Mouse (Mus musculus): ENCODE results near the gene Tmem95. TPM values are rescaled to one million over a fixed set of nuclear protein-coding genes. Genes with fewer than 3 reads are reported as not detected.

Gene Tmem95
- polyA plus RNA-seq, 1 experiment from 2014 or later, result not detected

GRCm38 (mm10) chr11:69853994-69854393 is 23.8 kb downstream of the Tmem95 start:
- Histone ChIP-seq H3K4me1 (ENCODE audit: insufficient read depth, low read length) (peaks cover 4% of the 10 kb centered on the region; the same call in 1 of the 2 replicates), H3K4me2 (replicated peaks; ENCODE audit: low read depth, low read length) (no peak overlapping the region), H3K36me3 (ENCODE audit: insufficient read depth, low read length) (peaks cover 33% of the 10 kb centered on the region), H3K4me3 (ENCODE audit: low read length) (no peak overlapping the region), H3K27me3 (ENCODE audit: insufficient read depth, low read length) (peaks cover 15% of the 10 kb centered on the region), H3K9ac (replicated peaks; ENCODE audit: low read length) (no peak overlapping the region), H3K27ac (ENCODE audit: low read length) (no peak overlapping the region), H3K9me3 (ENCODE audit: low read length) (no peaks in the 10 kb centered on the region)
- 61% methylated on average over 7 of the region's 7 CpGs for WGBS
- no peak for ATAC-seq (ENCODE audit: low FRiP score, low TSS enrichment)

GRCm38 (mm10) chr11:69850754-69851153 is 27.1 kb downstream of the Tmem95 start:
- Histone ChIP-seq H3K27ac (ENCODE audit: low read length) (no peak overlapping the region), H3K9me3 (ENCODE audit: low read length) (no peaks in the 10 kb centered on the region), H3K4me2 (replicated peaks; ENCODE audit: low read depth, low read length) (no peak overlapping the region), H3K9ac (replicated peaks; ENCODE audit: low read length) (no peak overlapping the region), H3K36me3 (ENCODE audit: insufficient read depth, low read length) (peaks cover 42% of the 10 kb centered on the region), H3K4me1 (ENCODE audit: insufficient read depth, low read length) (peaks cover 17% of the 10 kb centered on the region), H3K4me3 (ENCODE audit: low read length) (no peak overlapping the region), H3K27me3 (ENCODE audit: insufficient read depth, low read length) (no peaks in the 10 kb centered on the region)
- 77% methylated on average over 8 of the region's 8 CpGs for WGBS
- ATAC-seq (ENCODE audit: low FRiP score, low TSS enrichment), result no peak

GRCm38 (mm10) chr11:69849884-69850283 is 27.9 kb downstream of the Tmem95 start:
- no peak overlapping the region for H3K9ac ChIP-seq (replicated peaks; ENCODE audit: low read length)
- H3K36me3 ChIP-seq (ENCODE audit: insufficient read depth, low read length), result peaks cover 42% of the 10 kb centered on the region
- no peaks in the 10 kb centered on the region for H3K27me3 ChIP-seq (ENCODE audit: insufficient read depth, low read length)
- H3K27ac ChIP-seq (ENCODE audit: low read length), result no peak overlapping the region
- H3K9me3 ChIP-seq (ENCODE audit: low read length), result no peaks in the 10 kb centered on the region
- H3K4me2 ChIP-seq (replicated peaks; ENCODE audit: low read depth, low read length), result no peak overlapping the region
- no peak overlapping the region for H3K4me3 ChIP-seq (ENCODE audit: low read length)
- WGBS, result 96% methylated on average over 15 of the region's 15 CpGs
- no peak for ATAC-seq (ENCODE audit: low FRiP score, low TSS enrichment)
- peaks cover 19% of the 10 kb centered on the region for H3K4me1 ChIP-seq (ENCODE audit: insufficient read depth, low read length)

GRCm38 (mm10) chr11:69849128-69849527 is 28.7 kb downstream of the Tmem95 start:
- Histone ChIP-seq H3K9ac (replicated peaks; ENCODE audit: low read length) (no peak overlapping the region), H3K36me3 (ENCODE audit: insufficient read depth, low read length) (peaks cover 42% of the 10 kb centered on the region), H3K9me3 (ENCODE audit: low read length) (no peaks in the 10 kb centered on the region), H3K4me3 (ENCODE audit: low read length) (no peak overlapping the region), H3K27me3 (ENCODE audit: insufficient read depth, low read length) (no peaks in the 10 kb centered on the region), H3K4me2 (replicated peaks; ENCODE audit: low read depth, low read length) (no peak overlapping the region), H3K4me1 (ENCODE audit: insufficient read depth, low read length) (peaks cover 19% of the 10 kb centered on the region), H3K27ac (ENCODE audit: low read length) (no peak overlapping the region; the same call in 1 of the 2 replicates)
- WGBS, result 87% methylated on average over 9 of the region's 9 CpGs
- ATAC-seq (ENCODE audit: low FRiP score, low TSS enrichment), result no peak

- Histone ChIP-seq H3K27me3 (ENCODE audit: insufficient read depth, low read length) (no peaks in the 10 kb centered on the region), H3K4me3 (ENCODE audit: low read length) (no peak overlapping the region), H3K4me2 (replicated peaks; ENCODE audit: low read depth, low read length) (peak overlapping the region; percentile 93; the same call in 1 of the 2 replicates), H3K9ac (replicated peaks; ENCODE audit: low read length) (peak overlapping the region; percentile 89; the same call in 1 of the 2 replicates), H3K36me3 (ENCODE audit: insufficient read depth, low read length) (peaks cover 42% of the 10 kb centered on the region), H3K27ac (ENCODE audit: low read length) (no peak overlapping the region), H3K4me1 (ENCODE audit: insufficient read depth, low read length) (peaks cover 19% of the 10 kb centered on the region), H3K9me3 (ENCODE audit: low read length) (no peaks in the 10 kb centered on the region)
- WGBS, result 97% methylated on average over 6 of the region's 6 CpGs
- no peak for ATAC-seq (ENCODE audit: low FRiP score, low TSS enrichment)
Measured at GRCm38 (mm10) chr11:69848021-69848420, 29.8 kb downstream of the Tmem95 start.

- Histone ChIP-seq H3K4me2 (replicated peaks; ENCODE audit: low read depth, low read length) (peak overlapping the region; percentile 93), H3K27me3 (ENCODE audit: insufficient read depth, low read length) (no peaks in the 10 kb centered on the region), H3K27ac (ENCODE audit: low read length) (peak overlapping the region; percentile 99), H3K4me1 (ENCODE audit: insufficient read depth, low read length) (peaks cover 19% of the 10 kb centered on the region), H3K9me3 (ENCODE audit: low read length) (no peaks in the 10 kb centered on the region), H3K4me3 (ENCODE audit: low read length) (peak overlapping the region; percentile 84), H3K36me3 (ENCODE audit: insufficient read depth, low read length) (peaks cover 38% of the 10 kb centered on the region), H3K9ac (replicated peaks; ENCODE audit: low read length) (peak overlapping the region; percentile 89)
- 6% methylated on average over 37 of the region's 37 CpGs for WGBS
- peak; percentile 36 for ATAC-seq (ENCODE audit: low FRiP score, low TSS enrichment)
Measured at GRCm38 (mm10) chr11:69846738-69847688, 30.8 kb downstream of the Tmem95 start.

GRCm38 (mm10) chr11:69846198-69846680 is 31.6 kb downstream of the Tmem95 start, which contains the start of gene Plscr3:
TSS of gene Plscr3 (plus strand) at chr11:69846376.
- H3K9ac ChIP-seq (replicated peaks; ENCODE audit: low read length), result peak within 1 kb of the TSS; percentile 89
- H3K4me2 ChIP-seq (replicated peaks; ENCODE audit: low read depth, low read length), result peak within 1 kb of the TSS; percentile 93
- H3K4me3 ChIP-seq (ENCODE audit: low read length), result peak within 1 kb of the TSS; percentile 84
- no peaks in the 10 kb centered on the region for H3K27me3 ChIP-seq (ENCODE audit: insufficient read depth, low read length)
- H3K4me1 ChIP-seq (ENCODE audit: insufficient read depth, low read length), result peaks cover 19% of the 10 kb centered on the region
- WGBS, result under 1% methylated on average over 34 of the region's 38 CpGs
- peak; percentile 94 for ATAC-seq (ENCODE audit: low FRiP score, low TSS enrichment)
- peak within 1 kb of the TSS; percentile 99 for H3K27ac ChIP-seq (ENCODE audit: low read length)
- no peaks in the 10 kb centered on the region for H3K9me3 ChIP-seq (ENCODE audit: low read length)
- peaks cover 30% of the 10 kb centered on the region for H3K36me3 ChIP-seq (ENCODE audit: insufficient read depth, low read length)

GRCm38 (mm10) chr11:69838714-69839104 is 39.1 kb downstream of the Tmem95 start:
- Histone ChIP-seq H3K9me3 (ENCODE audit: low read length) (no peaks in the 10 kb centered on the region), H3K27me3 (ENCODE audit: insufficient read depth, low read length) (no peaks in the 10 kb centered on the region; the same call in 1 of the 2 replicates), H3K4me3 (ENCODE audit: low read length) (peak overlapping the region; percentile 66), H3K36me3 (ENCODE audit: insufficient read depth, low read length) (0 out of 2 replicates have a peak, but pooled peaks cover 1% of the 10 kb centered on the region), H3K27ac (ENCODE audit: low read length) (peak overlapping the region; percentile 93), H3K9ac (replicated peaks; ENCODE audit: low read length) (peak overlapping the region; percentile 76), H3K4me2 (replicated peaks; ENCODE audit: low read depth, low read length) (peak overlapping the region; percentile 98), H3K4me1 (ENCODE audit: insufficient read depth, low read length) (peaks cover 41% of the 10 kb centered on the region)
- peak; percentile 3; the same call in 1 of the 2 replicates for ATAC-seq (ENCODE audit: low FRiP score, low TSS enrichment)
- WGBS, result 0% methylated on average over 7 of the region's 7 CpGs

- ATAC-seq (ENCODE audit: low FRiP score, low TSS enrichment), result peak; percentile 89
- under 1% methylated on average over 34 of the region's 34 CpGs for WGBS
Measured at GRCm38 (mm10) chr11:69837952-69838713, 39.7 kb downstream of the Tmem95 start, which contains the start of gene Tmem256. TSS of gene Tmem256 (plus strand) at chr11:69838514.

More at GRCm38 (mm10) chr11:69837952-69838713, 39.7 kb downstream of the Tmem95 start, which contains the start of gene Tmem256:
- Histone ChIP-seq H3K9me3 (ENCODE audit: low read length) (no peaks in the 10 kb centered on the region), H3K36me3 (ENCODE audit: insufficient read depth, low read length) (0 out of 2 replicates have a peak, but pooled peaks cover 5% of the 10 kb centered on the region), H3K4me1 (ENCODE audit: insufficient read depth, low read length) (peaks cover 46% of the 10 kb centered on the region), H3K27ac (ENCODE audit: low read length) (peak within 1 kb of the TSS; percentile 93), H3K4me3 (ENCODE audit: low read length) (peak within 1 kb of the TSS; percentile 66), H3K27me3 (ENCODE audit: insufficient read depth, low read length) (no peaks in the 10 kb centered on the region; the same call in 1 of the 2 replicates), H3K4me2 (replicated peaks; ENCODE audit: low read depth, low read length) (peak within 1 kb of the TSS; percentile 98), H3K9ac (replicated peaks; ENCODE audit: low read length) (peak within 1 kb of the TSS; percentile 76)
